In the genomic region with DNA sequence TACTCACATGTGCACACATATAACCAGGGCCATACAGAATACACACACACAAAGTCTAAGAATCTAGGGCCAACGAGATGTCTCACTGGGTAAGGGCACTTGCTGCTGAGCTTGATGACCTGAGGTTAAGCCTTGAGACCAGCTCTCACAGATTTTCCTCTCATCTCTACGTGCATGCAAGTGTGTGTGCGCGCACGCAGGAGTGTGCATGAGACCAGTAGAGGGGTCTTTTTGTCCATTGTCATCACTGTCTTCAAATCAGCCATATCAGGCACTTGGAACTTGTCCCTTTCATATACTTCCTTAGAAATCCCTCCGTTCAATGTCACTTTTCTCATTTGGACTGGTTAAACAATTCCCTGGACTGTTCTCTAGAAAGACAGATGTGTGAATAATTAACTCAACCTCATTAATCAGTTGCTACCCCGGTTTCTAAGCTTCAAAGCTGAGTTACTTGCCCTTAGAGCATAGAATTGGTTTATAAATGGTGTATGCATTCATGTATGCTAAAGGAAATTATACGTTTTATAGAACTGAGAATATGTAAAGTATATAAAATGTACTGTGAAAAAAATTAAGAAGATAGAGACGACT, we compare ENCODE assay signal across 17 mouse cellular contexts.
A peak's percentile ranks its signal among the peaks of the same experiment; 100 is the strongest.
DNase-seq lines count a peak whose midpoint lies in the region; ATAC-seq and TF ChIP-seq lines count a peak whose summit lies in the region.
"Had no signal": no experiment of that assay in that cellular context is flagged by ENCODE, and none has a peak within 500 bp of the region (broad histone marks: within the 10 kb centered on the region; RNA-seq: fewer than 3 reads in every experiment).

No protein-coding gene starts in this region.

- TF ChIP-seq CTCF in midbrain, postnatal 0 days (IDR thresholded peaks at IDR 0.05), result no peak

- no peak overlapping the region for H3K4me3 ChIP-seq in hindbrain, embryonic 16.5 days (ENCODE audit: low read length)
- no peak overlapping the region for H3K4me3 ChIP-seq in hindbrain, embryonic 11.5 days (ENCODE audit: low read depth, low read length)
- no peak overlapping the region for H3K4me3 ChIP-seq in midbrain, embryonic 11.5 days (ENCODE audit: low read depth, low read length)
- H3K4me3 ChIP-seq in midbrain, embryonic 16.5 days (ENCODE audit: low read depth, low read length), result no peak overlapping the region
- no peak overlapping the region for H3K4me3 ChIP-seq in midbrain, postnatal 0 days (ENCODE audit: low read depth, low read length)
- H3K4me3 ChIP-seq: forebrain, embryonic 12.5 days; limb, embryonic 13.5 days; lung, embryonic 15.5 days; myocyte had no signal

- H3K27me3 ChIP-seq in hindbrain, embryonic 16.5 days (replicated peaks; ENCODE audit: control insufficient read depth, insufficient read depth, low read length), result no peaks in the 10 kb centered on the region
- no peaks in the 10 kb centered on the region for H3K27me3 ChIP-seq in hindbrain, embryonic 11.5 days (ENCODE audit: control insufficient read depth, insufficient read depth, low read length)
- H3K27me3 ChIP-seq in midbrain, embryonic 11.5 days (ENCODE audit: control insufficient read depth, insufficient read depth, low read length), result no peaks in the 10 kb centered on the region
- no peaks in the 10 kb centered on the region for H3K27me3 ChIP-seq in midbrain, embryonic 16.5 days (ENCODE audit: control insufficient read depth, insufficient read depth, low read depth, low read length)
- H3K27me3 ChIP-seq in midbrain, postnatal 0 days (ENCODE audit: insufficient read depth, low read length), result no peaks in the 10 kb centered on the region
- H3K27me3 ChIP-seq: forebrain, embryonic 12.5 days; limb, embryonic 13.5 days; lung, embryonic 15.5 days had no signal

- no peak overlapping the region for H3K27ac ChIP-seq in hindbrain, embryonic 16.5 days (ENCODE audit: low read depth, low read length)
- H3K27ac ChIP-seq in hindbrain, embryonic 11.5 days (ENCODE audit: low read depth, low read length), result no peak overlapping the region
- no peak overlapping the region for H3K27ac ChIP-seq in midbrain, embryonic 11.5 days (ENCODE audit: low read depth, low read length)
- no peak overlapping the region for H3K27ac ChIP-seq in midbrain, embryonic 16.5 days (ENCODE audit: low read length)
- H3K27ac ChIP-seq in midbrain, postnatal 0 days (ENCODE audit: low read depth, low read length), result 0 out of 2 replicates have a peak overlapping the region, but pooled peaks have one; percentile 6
- H3K27ac ChIP-seq: forebrain, embryonic 12.5 days; limb, embryonic 13.5 days; lung, embryonic 15.5 days had no signal

- no peak overlapping the region for H3K4me2 ChIP-seq in hindbrain, embryonic 16.5 days (ENCODE audit: low read length)
- H3K4me2 ChIP-seq in hindbrain, embryonic 11.5 days (replicated peaks; ENCODE audit: low read depth, low read length), result no peak overlapping the region
- H3K4me2 ChIP-seq in midbrain, embryonic 11.5 days, result no peak overlapping the region
- H3K4me2 ChIP-seq in midbrain, embryonic 16.5 days (ENCODE audit: low read length), result no peak overlapping the region
- no peak overlapping the region for H3K4me2 ChIP-seq in midbrain, postnatal 0 days (ENCODE audit: low read depth, low read length, poor library complexity, severe bottlenecking)
- H3K4me2 ChIP-seq: forebrain, embryonic 12.5 days; limb, embryonic 13.5 days; lung, embryonic 15.5 days had no signal

- no peaks in the 10 kb centered on the region for H3K36me3 ChIP-seq in hindbrain, embryonic 16.5 days (ENCODE audit: control insufficient read depth, insufficient read depth, low read length)
- no peaks in the 10 kb centered on the region for H3K36me3 ChIP-seq in hindbrain, embryonic 11.5 days (ENCODE audit: control insufficient read depth, insufficient read depth, low read length)
- H3K36me3 ChIP-seq in midbrain, embryonic 11.5 days (ENCODE audit: control insufficient read depth, insufficient read depth, low read length), result no peaks in the 10 kb centered on the region
- no peaks in the 10 kb centered on the region for H3K36me3 ChIP-seq in midbrain, embryonic 16.5 days (ENCODE audit: control insufficient read depth, insufficient read depth, low read length)
- H3K36me3 ChIP-seq in midbrain, postnatal 0 days (ENCODE audit: insufficient read depth, low read length), result no peaks in the 10 kb centered on the region
- H3K36me3 ChIP-seq: forebrain, embryonic 12.5 days; limb, embryonic 13.5 days; lung, embryonic 15.5 days had no signal

- peak; percentile 28; the same call in 1 of the 2 replicates for ATAC-seq in hindbrain, embryonic 16.5 days
- no peak for ATAC-seq in hindbrain, embryonic 11.5 days (ENCODE audit: low FRiP score)
- no peak for ATAC-seq in midbrain, embryonic 11.5 days (ENCODE audit: low FRiP score)
- no peak for ATAC-seq in midbrain, embryonic 16.5 days
- ATAC-seq in midbrain, postnatal 0 days (ENCODE audit: low FRiP score), result no peak
- ATAC-seq in monocyte, adult 5-6 weeks (replicated peaks; ENCODE audit: insufficient number of reproducible peaks, low FRiP score, low TSS enrichment, poor library complexity, severe bottlenecking), result no peak

- no peaks in the 10 kb centered on the region for H3K9me3 ChIP-seq in hindbrain, embryonic 16.5 days (ENCODE audit: control insufficient read depth, low read length)
- no peaks in the 10 kb centered on the region for H3K9me3 ChIP-seq in hindbrain, embryonic 11.5 days (ENCODE audit: control insufficient read depth, low read length)
- no peaks in the 10 kb centered on the region for H3K9me3 ChIP-seq in midbrain, embryonic 11.5 days (ENCODE audit: control insufficient read depth, low read length)
- H3K9me3 ChIP-seq in midbrain, embryonic 16.5 days (replicated peaks; ENCODE audit: control insufficient read depth, low read length, poor library complexity, severe bottlenecking), result no peaks in the 10 kb centered on the region
- no peaks in the 10 kb centered on the region for H3K9me3 ChIP-seq in midbrain, postnatal 0 days (ENCODE audit: low read length)
- H3K9me3 ChIP-seq: forebrain, embryonic 12.5 days; limb, embryonic 13.5 days; lung, embryonic 15.5 days had no signal

- DNase-seq in hindbrain, embryonic 11.5 days (ENCODE audit: low spot score), result no peak
- DNase-seq in midbrain, embryonic 11.5 days (ENCODE audit: low spot score, missing footprints), result peak; percentile 41
- DNase-seq in kidney, adult 9 months, result peak; percentile 92
- DNase-seq in midbrain, postnatal 0 days (ENCODE audit: low spot score), result peak; percentile 28
- no peak for DNase-seq in testis, postnatal 10 days (ENCODE audit: low spot score)
- DNase-seq: adrenal gland, adult 2 months; cerebellum, adult 11 months; cerebellum, postnatal 25 days; gastrocnemius, postnatal 10 days; thymus, adult 18-20 months had no signal

- WGBS in hindbrain, embryonic 16.5 days, result 52% methylated on average over 9 of the region's 9 CpGs
- WGBS in hindbrain, embryonic 11.5 days, result 59% methylated on average over 9 of the region's 9 CpGs
- 84% methylated on average over 9 of the region's 9 CpGs for WGBS in midbrain, embryonic 11.5 days
- 66% methylated on average over 9 of the region's 9 CpGs for WGBS in midbrain, embryonic 16.5 days
- 62% methylated on average over 9 of the region's 9 CpGs for WGBS in midbrain, postnatal 0 days

- no peak overlapping the region for H3K9ac ChIP-seq in hindbrain, embryonic 16.5 days (ENCODE audit: low read depth, low read length)
- no peak overlapping the region for H3K9ac ChIP-seq in hindbrain, embryonic 11.5 days (ENCODE audit: low read depth, low read length)
- H3K9ac ChIP-seq in midbrain, embryonic 11.5 days (ENCODE audit: low read length), result no peak overlapping the region
- H3K9ac ChIP-seq in midbrain, embryonic 16.5 days (ENCODE audit: low read depth, low read length), result no peak overlapping the region
- H3K9ac ChIP-seq in midbrain, postnatal 0 days (replicated peaks; ENCODE audit: low read length, poor library complexity, severe bottlenecking), result no peak overlapping the region
- H3K9ac ChIP-seq: forebrain, embryonic 12.5 days; limb, embryonic 13.5 days; lung, embryonic 15.5 days had no signal

- H3K4me1 ChIP-seq in hindbrain, embryonic 16.5 days (ENCODE audit: control insufficient read depth, insufficient read depth, low read depth, low read length), result peaks cover 4% of the 10 kb centered on the region; the same call in 1 of the 2 replicates
- no peaks in the 10 kb centered on the region for H3K4me1 ChIP-seq in hindbrain, embryonic 11.5 days (replicated peaks; ENCODE audit: control insufficient read depth, insufficient read depth, low read length)
- H3K4me1 ChIP-seq in midbrain, embryonic 11.5 days (ENCODE audit: control insufficient read depth, insufficient read depth, low read length), result no peaks in the 10 kb centered on the region
- no peaks in the 10 kb centered on the region; the same call in 1 of the 2 replicates for H3K4me1 ChIP-seq in midbrain, embryonic 16.5 days (ENCODE audit: control insufficient read depth, insufficient read depth, low read length)
- H3K4me1 ChIP-seq in midbrain, postnatal 0 days (ENCODE audit: insufficient read depth, low read length), result peaks cover 5% of the 10 kb centered on the region; the same call in 1 of the 2 replicates
- H3K4me1 ChIP-seq: forebrain, embryonic 12.5 days; lung, embryonic 15.5 days had no signal

Comparison
In these comparisons a context has a peak if more than half of its experiments do, and no peak if none do; other contexts are left out.
1. DNase-seq: peak in midbrain, embryonic 11.5 days (single experiment), kidney, adult 9 months (single experiment) and midbrain, postnatal 0 days (single experiment); none in hindbrain, embryonic 11.5 days (single experiment) and testis, postnatal 10 days (single experiment).